Mouse (Mus musculus) stomach, embryonic 14.5 days (tissue): ENCODE measurements around the gene L1cam. TPM values are rescaled to one million over a fixed set of nuclear protein-coding genes. Genes with fewer than 3 reads are reported as not detected.

Experiments used
- ATAC-seq: fragments of 200-750 bp; cut with Nextera tagmentation; 2 replicates; pipeline ENCODE4 v1.8.0; 2017; ENCODE audit warnings: low read depth, moderate TSS enrichment; ENCODE audit not compliant: insufficient number of reproducible peaks, insufficient read depth, low FRiP score
- H3K27ac ChIP-seq: fragments of 300-500 bp; sonication (generic); 2 replicates; pipeline ENCODE4 v1.5.1; 2014; ENCODE audit warnings: mild to moderate bottlenecking, low read length, moderate library complexity, mixed read lengths
- H3K27me3 ChIP-seq: fragments of 300-500 bp; sonication (generic); 2 replicates; pipeline ENCODE4 v1.6.1; 2014; ENCODE audit warnings: low read length, control low read depth, mixed read lengths; ENCODE audit not compliant: control insufficient read depth, insufficient read depth
- H3K36me3 ChIP-seq: fragments of 300-500 bp; sonication (generic); 2 replicates; pipeline ENCODE4 v1.6.1; 2014; ENCODE audit warnings: mild to moderate bottlenecking, control low read depth, low read length, moderate library complexity, mixed read lengths; ENCODE audit not compliant: control insufficient read depth, insufficient read depth
- H3K4me1 ChIP-seq: fragments of 300-500 bp; sonication (generic); 2 replicates; pipeline ENCODE4 v1.6.1; 2014; ENCODE audit warnings: low read length, control low read depth, mixed read lengths; ENCODE audit not compliant: control insufficient read depth, insufficient read depth
- H3K4me2 ChIP-seq: fragments of 300-500 bp; sonication (generic); replicated peaks from 2 replicates; pipeline ENCODE4 v1.6.1; 2014; ENCODE audit warnings: low read depth, low read length, control low read depth
- H3K4me3 ChIP-seq: fragments of 300-500 bp; sonication (generic); 2 replicates; pipeline ENCODE4 v1.5.1; 2014; ENCODE audit warnings: low read depth, low read length, control low read depth
- H3K9ac ChIP-seq: fragments of 300-500 bp; sonication (generic); replicated peaks from 2 replicates; pipeline ENCODE4 v1.6.1; 2014; ENCODE audit warnings: low read depth, mild to moderate bottlenecking, control low read depth, low read length, moderate library complexity, mixed read lengths
- H3K9me3 ChIP-seq: fragments of 300-500 bp; sonication (generic); 2 replicates; pipeline ENCODE4 v1.6.1; 2016; ENCODE audit warnings: low read depth, low read length, control low read depth; ENCODE audit not compliant: control insufficient read depth
- WGBS: fragments of 180-500 bp; shearing (Covaris S2); extraction: QIAGEN DNeasy Blood & Tissue Kit; methylation state at CpG from one replicate; pipeline ENCODE4 v1.1.7; 2014; 5-methylcytosine and 5-hydroxymethylcytosine counted together
- polyA plus RNA-seq: library from polyadenylated mRNA; unstranded; fragments of >200 nt; fragmentation: Nextera tagmentation; extraction: Ambion mirVana; gene quantifications from 2 replicates; pipeline ENCODE4 v1.2.1, GENCODE M21; 2014

The L1cam gene
- polyA plus RNA-seq, 1 experiment from 2014 or later: 12.1 TPM

GRCm38 (mm10) chrX:73871474-73871873 is 24.4 kb downstream of the L1cam start:
- H3K27ac ChIP-seq: no peak overlapping the region
- no peaks in the 10 kb centered on the region for H3K36me3 ChIP-seq
- no peaks in the 10 kb centered on the region for H3K4me1 ChIP-seq
- H3K27me3 ChIP-seq: no peaks in the 10 kb centered on the region
- no peaks in the 10 kb centered on the region for H3K9me3 ChIP-seq
- H3K9ac ChIP-seq: no peak overlapping the region
- H3K4me2 ChIP-seq: no peak overlapping the region
- no peak overlapping the region for H3K4me3 ChIP-seq
- no peak for ATAC-seq

GRCm38 (mm10) chrX:73869334-73869733 is 26.6 kb downstream of the L1cam start:
- no peaks in the 10 kb centered on the region for H3K27me3 ChIP-seq
- WGBS: 9% methylated on average over 5 of the region's 5 CpGs
- ATAC-seq: no peak

GRCm38 (mm10) chrX:73867852-73868251 is 28.1 kb downstream of the L1cam start:
- ATAC-seq: no peak
- WGBS: 53% methylated on average over 1 of the region's 1 CpGs

More at GRCm38 (mm10) chrX:73869334-73869733, 26.6 kb downstream of the L1cam start:
- Histone ChIP-seq H3K4me2 (no peak overlapping the region), H3K4me1 (no peaks in the 10 kb centered on the region), H3K9ac (no peak overlapping the region), H3K36me3 (no peaks in the 10 kb centered on the region), H3K27ac (no peak overlapping the region), H3K9me3 (no peaks in the 10 kb centered on the region), H3K4me3 (no peak overlapping the region)

GRCm38 (mm10) chrX:73867256-73867655 is 28.6 kb downstream of the L1cam start:
- Histone ChIP-seq H3K27me3 (no peaks in the 10 kb centered on the region), H3K27ac (no peak overlapping the region), H3K36me3 (no peaks in the 10 kb centered on the region), H3K4me2 (no peak overlapping the region), H3K4me3 (no peak overlapping the region), H3K4me1 (no peaks in the 10 kb centered on the region), H3K9ac (no peak overlapping the region), H3K9me3 (no peaks in the 10 kb centered on the region)
- WGBS: 39% methylated on average over 3 of the region's 3 CpGs
- ATAC-seq: no peak

More at GRCm38 (mm10) chrX:73867852-73868251, 28.1 kb downstream of the L1cam start:
- no peaks in the 10 kb centered on the region for H3K9me3 ChIP-seq
- H3K27ac ChIP-seq: no peak overlapping the region
- no peak overlapping the region for H3K4me2 ChIP-seq
- H3K27me3 ChIP-seq: no peaks in the 10 kb centered on the region
- no peaks in the 10 kb centered on the region for H3K4me1 ChIP-seq
- no peak overlapping the region for H3K9ac ChIP-seq
- H3K4me3 ChIP-seq: no peak overlapping the region
- H3K36me3 ChIP-seq: no peaks in the 10 kb centered on the region

- H3K4me2 ChIP-seq: no peak overlapping the region
- ATAC-seq: no peak
- H3K4me3 ChIP-seq: no peak overlapping the region
- no peaks in the 10 kb centered on the region for H3K9me3 ChIP-seq
- H3K27ac ChIP-seq: no peak overlapping the region
- no peaks in the 10 kb centered on the region for H3K27me3 ChIP-seq
- H3K9ac ChIP-seq: no peak overlapping the region
- WGBS: 41% methylated on average over 3 of the region's 3 CpGs
- no peaks in the 10 kb centered on the region for H3K36me3 ChIP-seq
- no peaks in the 10 kb centered on the region for H3K4me1 ChIP-seq
Observed at GRCm38 (mm10) chrX:73864692-73865091, 31.2 kb downstream of the L1cam start.

- Histone ChIP-seq H3K9ac (no peak overlapping the region), H3K27ac (no peak overlapping the region), H3K4me3 (no peak overlapping the region), H3K4me1 (no peaks in the 10 kb centered on the region), H3K36me3 (no peaks in the 10 kb centered on the region), H3K9me3 (no peaks in the 10 kb centered on the region), H3K27me3 (no peaks in the 10 kb centered on the region), H3K4me2 (no peak overlapping the region)
- WGBS: 67% methylated on average over 3 of the region's 3 CpGs
- ATAC-seq: no peak
Observed at GRCm38 (mm10) chrX:73855087-73855408, 40.9 kb downstream of the L1cam start.

GRCm38 (mm10) chrX:73854326-73855086 is 41.4 kb downstream of the L1cam start:
- Histone ChIP-seq H3K27me3 (no peaks in the 10 kb centered on the region), H3K4me3 (no peak overlapping the region), H3K36me3 (no peaks in the 10 kb centered on the region), H3K4me1 (no peaks in the 10 kb centered on the region), H3K4me2 (no peak overlapping the region), H3K9ac (no peak overlapping the region), H3K9me3 (no peaks in the 10 kb centered on the region), H3K27ac (no peak overlapping the region)
- no peak for ATAC-seq
- 80% methylated on average over 9 of the region's 9 CpGs for WGBS

- H3K4me1 ChIP-seq: no peaks in the 10 kb centered on the region
- WGBS: 87% methylated on average over 3 of the region's 3 CpGs
- no peaks in the 10 kb centered on the region for H3K36me3 ChIP-seq
- no peak overlapping the region for H3K4me3 ChIP-seq
- no peak overlapping the region for H3K9ac ChIP-seq
- H3K27ac ChIP-seq: no peak overlapping the region
- ATAC-seq: no peak
- H3K27me3 ChIP-seq: no peaks in the 10 kb centered on the region
- H3K9me3 ChIP-seq: no peaks in the 10 kb centered on the region
- no peak overlapping the region for H3K4me2 ChIP-seq
Observed at GRCm38 (mm10) chrX:73836691-73837090, 59.2 kb downstream of the L1cam start.

- no peak for ATAC-seq
Observed at GRCm38 (mm10) chrX:73835731-73836130, 60.2 kb downstream of the L1cam start.

More at GRCm38 (mm10) chrX:73835731-73836130, 60.2 kb downstream of the L1cam start:
- 85% methylated on average over 1 of the region's 1 CpGs for WGBS
- H3K4me2 ChIP-seq: no peak overlapping the region
- H3K9ac ChIP-seq: no peak overlapping the region
- H3K4me1 ChIP-seq: no peaks in the 10 kb centered on the region
- H3K9me3 ChIP-seq: no peaks in the 10 kb centered on the region
- H3K27ac ChIP-seq: no peak overlapping the region
- no peaks in the 10 kb centered on the region for H3K36me3 ChIP-seq
- no peak overlapping the region for H3K4me3 ChIP-seq
- no peaks in the 10 kb centered on the region for H3K27me3 ChIP-seq
